Comparison of ENCODE assay signal across 21 mouse cellular contexts in genomic region chr11:34084639-34085038, GRCm38 (mm10). TPM values are rescaled to one million over a fixed set of nuclear protein-coding genes. Genes with fewer than 3 reads are reported as not detected.
"Had no signal": no experiment of that assay in that cellular context is flagged by ENCODE, and none has a peak within 500 bp of the region (broad histone marks: within the 10 kb centered on the region; RNA-seq: fewer than 3 reads in every experiment).

No protein-coding gene starts in this region.

- H3K9me3 ChIP-seq: neural tube, embryonic 12.5 days; neural tube, embryonic 13.5 days; neural tube, embryonic 15.5 days; stomach, embryonic 15.5 days had no signal

- H3K36me3 ChIP-seq: neural tube, embryonic 12.5 days; neural tube, embryonic 13.5 days; neural tube, embryonic 15.5 days; stomach, embryonic 15.5 days had no signal

- DNase-seq: retina, postnatal 1 day; right cerebral cortex, adult 18-20 months; right cerebral cortex, postnatal 14 days; right cerebral cortex, postnatal 25 days; right cerebral cortex, postnatal 4 days; spleen, adult 18-20 months; thymus, adult 18-20 months; thymus, adult 2 months; thymus, postnatal 14 days; thymus, postnatal 25 days; thymus, postnatal 36 days; thymus, postnatal 4 days had no signal

- H3K9ac ChIP-seq: neural tube, embryonic 12.5 days; neural tube, embryonic 13.5 days; neural tube, embryonic 15.5 days; stomach, embryonic 15.5 days had no signal

- H3K4me1 ChIP-seq: stomach, embryonic 15.5 days had no signal

- H3K4me3 ChIP-seq: neural tube, embryonic 12.5 days; neural tube, embryonic 13.5 days; neural tube, embryonic 15.5 days; stomach, embryonic 15.5 days had no signal

- H3K27me3 ChIP-seq: neural tube, embryonic 12.5 days; neural tube, embryonic 13.5 days; neural tube, embryonic 15.5 days; stomach, embryonic 15.5 days had no signal

- H3K4me2 ChIP-seq: neural tube, embryonic 12.5 days; neural tube, embryonic 13.5 days; neural tube, embryonic 15.5 days; stomach, embryonic 15.5 days had no signal

- H3K27ac ChIP-seq: neural tube, embryonic 12.5 days; neural tube, embryonic 13.5 days; neural tube, embryonic 15.5 days; stomach, embryonic 15.5 days had no signal

RNA-seq across cellular contexts. Expression of gene 4930469K13Rik, which starts 13.7 kb away (rescaled TPM):
- total RNA-seq: neutrophil, adult 5-6 weeks had no signal
- polyA plus RNA-seq: small intestine, adult 2 months; spleen, adult 2 months; stomach, embryonic 16.5 days; urinary bladder, adult 2 months had no signal
